Mouse (Mus musculus): Measurements from ENCODE around the gene Gm28051.

- no peak for TF ChIP-seq CTCF (IDR thresholded peaks at IDR 0.05; ENCODE audit: control insufficient read depth, insufficient read depth, insufficient read length)
- TF ChIP-seq MYOD1 (IDR thresholded peaks at IDR 0.05; ENCODE audit: control insufficient read depth, insufficient read length, low read depth): no peak
- TF ChIP-seq USF1 (IDR thresholded peaks at IDR 0.05; ENCODE audit: low read depth): no peak
- no peak for TF ChIP-seq MAX (IDR thresholded peaks at IDR 0.05)
Measured at GRCm38 (mm10) chr12:102742056-102742455, 15.5 kb downstream of the Gm28051 start.

Data from C2C12 (cell line).